Mouse (Mus musculus) hindbrain, embryonic 16.5 days (tissue): ENCODE data around the gene Pgs1. TPM values are rescaled to one million over a fixed set of nuclear protein-coding genes. Genes with fewer than 3 reads are reported as not detected.
A peak's percentile ranks its signal among the peaks of the same experiment; 100 is the strongest.

Source experiments
- ATAC-seq: fragments of 200-750 bp; cut with Nextera tagmentation; 2 replicates; pipeline ENCODE4 v1.8.0; 2017; ENCODE audit warnings: moderate TSS enrichment, moderate library complexity
- H3K27ac ChIP-seq: fragments of 300-500 bp; sonication (generic); 2 replicates; pipeline ENCODE4 v1.5.1; 2014; ENCODE audit warnings: low read depth, mild to moderate bottlenecking, control low read depth, low read length, moderate library complexity
- H3K27me3 ChIP-seq: fragments of 300-500 bp; sonication (generic); replicated peaks from 2 replicates; pipeline ENCODE4 v1.6.1; 2014; ENCODE audit warnings: low read length; ENCODE audit not compliant: control insufficient read depth, insufficient read depth
- H3K36me3 ChIP-seq: fragments of 300-500 bp; sonication (generic); 2 replicates; pipeline ENCODE4 v1.6.1; 2014; ENCODE audit warnings: mild to moderate bottlenecking, low read length, moderate library complexity, mixed read lengths; ENCODE audit not compliant: control insufficient read depth, insufficient read depth
- H3K4me1 ChIP-seq: fragments of 300-500 bp; sonication (generic); 2 replicates; pipeline ENCODE4 v1.6.1; 2014; ENCODE audit warnings: low read depth, low read length; ENCODE audit not compliant: control insufficient read depth, insufficient read depth
- H3K4me2 ChIP-seq: fragments of 300-500 bp; sonication (generic); 2 replicates; pipeline ENCODE4 v1.6.1; 2014; ENCODE audit warnings: mild to moderate bottlenecking, low read length, control low read depth, moderate library complexity
- H3K4me3 ChIP-seq: fragments of 300-500 bp; sonication (generic); 2 replicates; pipeline ENCODE4 v1.5.1; 2014; ENCODE audit warnings: mild to moderate bottlenecking, low read length, control low read depth, moderate library complexity
- H3K9ac ChIP-seq: fragments of 300-500 bp; sonication (generic); 2 replicates; pipeline ENCODE4 v1.6.1; 2014; ENCODE audit warnings: low read depth, mild to moderate bottlenecking, control low read depth, low read length, moderate library complexity
- H3K9me3 ChIP-seq: fragments of 300-500 bp; sonication (generic); 2 replicates; pipeline ENCODE4 v1.6.1; 2014; ENCODE audit warnings: mild to moderate bottlenecking, low read length, moderate library complexity; ENCODE audit not compliant: control insufficient read depth
- WGBS: fragments of 180-500 bp; shearing (Covaris S2); extraction: QIAGEN DNeasy Blood & Tissue Kit; methylation state at CpG from one replicate; pipeline ENCODE4 v1.1.7; 2014; 5-methylcytosine and 5-hydroxymethylcytosine counted together
- polyA plus RNA-seq: library from polyadenylated mRNA; unstranded; fragments of >200 nt; fragmentation: Nextera tagmentation; extraction: Ambion mirVana; gene quantifications from 2 replicates; pipeline ENCODE4 v1.2.1, GENCODE M21; 2015

Pgs1 gene
- polyA plus RNA-seq, 1 experiment from 2014 or later = 68.4 TPM

GRCm38 (mm10) chr11:117960601-117961000, 25.5 kb upstream of the Pgs1 start:
- Histone ChIP-seq H3K9ac (no peak overlapping the region), H3K27ac (no peak overlapping the region), H3K9me3 (no peaks in the 10 kb centered on the region), H3K27me3 (no peaks in the 10 kb centered on the region), H3K4me2 (no peak overlapping the region), H3K4me3 (no peak overlapping the region), H3K4me1 (peaks cover 40% of the 10 kb centered on the region), H3K36me3 (no peaks in the 10 kb centered on the region)
- ATAC-seq = no peak

- Histone ChIP-seq H3K4me3 (no peak overlapping the region), H3K9me3 (no peaks in the 10 kb centered on the region), H3K27me3 (0 out of 2 replicates have a peak, but pooled peaks cover 2% of the 10 kb centered on the region), H3K36me3 (no peaks in the 10 kb centered on the region), H3K4me1 (peaks cover 55% of the 10 kb centered on the region), H3K27ac (peak overlapping the region; percentile 67), H3K4me2 (peak overlapping the region; percentile 85), H3K9ac (peak overlapping the region; percentile 48)
- no peak for ATAC-seq
- 29% methylated on average over 10 of the region's 10 CpGs for WGBS
Measured at GRCm38 (mm10) chr11:117962228-117963067, 23.6 kb upstream of the Pgs1 start.

GRCm38 (mm10) chr11:117963091-117963793, 22.9 kb upstream of the Pgs1 start:
- H3K27me3 ChIP-seq = 0 out of 2 replicates have a peak, but pooled peaks cover 2% of the 10 kb centered on the region
- H3K4me1 ChIP-seq = peaks cover 61% of the 10 kb centered on the region
- no peaks in the 10 kb centered on the region for H3K36me3 ChIP-seq
- no peaks in the 10 kb centered on the region for H3K9me3 ChIP-seq
- H3K4me3 ChIP-seq = peak overlapping the region; percentile 43
- H3K27ac ChIP-seq = peak overlapping the region; percentile 67
- peak; percentile 94 for ATAC-seq
- H3K9ac ChIP-seq = peak overlapping the region; percentile 55
- WGBS = under 1% methylated on average over 40 of the region's 40 CpGs
- peak overlapping the region; percentile 85 for H3K4me2 ChIP-seq

GRCm38 (mm10) chr11:117963872-117964271, 22.2 kb upstream of the Pgs1 start:
- Histone ChIP-seq H3K27me3 (0 out of 2 replicates have a peak, but pooled peaks cover 2% of the 10 kb centered on the region), H3K4me2 (peak overlapping the region; percentile 85), H3K4me3 (peak overlapping the region; percentile 43), H3K4me1 (peaks cover 60% of the 10 kb centered on the region), H3K27ac (peak overlapping the region; percentile 48; the same call in 1 of the 2 replicates), H3K9me3 (no peaks in the 10 kb centered on the region), H3K36me3 (no peaks in the 10 kb centered on the region), H3K9ac (peak overlapping the region; percentile 55; the same call in 1 of the 2 replicates)
- ATAC-seq = no peak
- WGBS = 2% methylated on average over 9 of the region's 9 CpGs

GRCm38 (mm10) chr11:117964294-117964693, 21.8 kb upstream of the Pgs1 start:
- no peak overlapping the region for H3K4me3 ChIP-seq
- peaks cover 60% of the 10 kb centered on the region for H3K4me1 ChIP-seq
- H3K9ac ChIP-seq = no peak overlapping the region
- H3K4me2 ChIP-seq = no peak overlapping the region; the same call in 1 of the 2 replicates
- H3K27me3 ChIP-seq = 0 out of 2 replicates have a peak, but pooled peaks cover 2% of the 10 kb centered on the region
- H3K9me3 ChIP-seq = no peaks in the 10 kb centered on the region
- WGBS = 25% methylated on average over 1 of the region's 1 CpGs
- peak overlapping the region; percentile 5; the same call in 1 of the 2 replicates for H3K27ac ChIP-seq
- no peak for ATAC-seq
- no peaks in the 10 kb centered on the region for H3K36me3 ChIP-seq

GRCm38 (mm10) chr11:117965052-117965451, 21.0 kb upstream of the Pgs1 start:
- H3K27ac ChIP-seq = no peak overlapping the region
- no peak overlapping the region for H3K4me3 ChIP-seq
- H3K9ac ChIP-seq = no peak overlapping the region
- WGBS = 33% methylated on average over 7 of the region's 7 CpGs
- H3K27me3 ChIP-seq = 0 out of 2 replicates have a peak, but pooled peaks cover 2% of the 10 kb centered on the region
- no peaks in the 10 kb centered on the region for H3K36me3 ChIP-seq
- ATAC-seq = no peak
- H3K4me1 ChIP-seq = peaks cover 64% of the 10 kb centered on the region
- no peaks in the 10 kb centered on the region for H3K9me3 ChIP-seq
- H3K4me2 ChIP-seq = no peak overlapping the region

GRCm38 (mm10) chr11:117965561-117965981, 20.5 kb upstream of the Pgs1 start:
- no peaks in the 10 kb centered on the region for H3K36me3 ChIP-seq
- peaks cover 64% of the 10 kb centered on the region for H3K4me1 ChIP-seq
- 0 out of 2 replicates have a peak, but pooled peaks cover 2% of the 10 kb centered on the region for H3K27me3 ChIP-seq
- H3K9me3 ChIP-seq = no peaks in the 10 kb centered on the region
- no peak for ATAC-seq
- H3K27ac ChIP-seq = no peak overlapping the region
- WGBS = 24% methylated on average over 9 of the region's 9 CpGs
- H3K4me2 ChIP-seq = peak overlapping the region; percentile 4; the same call in 1 of the 2 replicates
- H3K4me3 ChIP-seq = no peak overlapping the region
- peak overlapping the region; percentile 26; the same call in 1 of the 2 replicates for H3K9ac ChIP-seq

- H3K4me1 ChIP-seq = peaks cover 64% of the 10 kb centered on the region
- 40% methylated on average over 7 of the region's 7 CpGs for WGBS
- no peaks in the 10 kb centered on the region for H3K36me3 ChIP-seq
- H3K27ac ChIP-seq = no peak overlapping the region; the same call in 1 of the 2 replicates
- H3K4me2 ChIP-seq = peak overlapping the region; percentile 90
- H3K9me3 ChIP-seq = no peaks in the 10 kb centered on the region
- no peak overlapping the region; the same call in none of the 2 replicates for H3K9ac ChIP-seq
- peak overlapping the region; percentile 52 for H3K4me3 ChIP-seq
- H3K27me3 ChIP-seq = 0 out of 2 replicates have a peak, but pooled peaks cover 2% of the 10 kb centered on the region
- no peak for ATAC-seq
Measured at GRCm38 (mm10) chr11:117966506-117967100, 19.5 kb upstream of the Pgs1 start.
